Mouse (Mus musculus) hematopoietic stem cell, adult 5-6 weeks (primary cell): Measurements from ENCODE around the gene Bmp6. TPM values are rescaled to one million over a fixed set of nuclear protein-coding genes. Genes with fewer than 3 reads are reported as not detected.

Source experiments
- ATAC-seq, 2 experiments: fragments of 125-278 bp in 1 of 2; replicated peaks in 1 of 2; 2 replicates each; pipeline ENCODE4 v1.8.0; 2016 to 2017; ENCODE audit warnings: inconsistent platforms in 2 of 2, mild to moderate bottlenecking in 2 of 2, moderate number of reproducible peaks in 2 of 2, low read depth in 1 of 2, moderate TSS enrichment in 1 of 2; ENCODE audit not compliant: low FRiP score in 2 of 2, poor library complexity in 2 of 2, severe bottlenecking in 2 of 2, insufficient read depth in 1 of 2, low TSS enrichment in 1 of 2
- total RNA-seq: library from RNA; stranded (forward); fragments of 172-1452, 232-1000 nt; gene quantifications from 2 replicates; pipeline ENCODE4 v1.2.3, GENCODE M21; 2017

Gene Bmp6
- total RNA-seq, 1 experiment from 2014 or later = not detected

DNA sequence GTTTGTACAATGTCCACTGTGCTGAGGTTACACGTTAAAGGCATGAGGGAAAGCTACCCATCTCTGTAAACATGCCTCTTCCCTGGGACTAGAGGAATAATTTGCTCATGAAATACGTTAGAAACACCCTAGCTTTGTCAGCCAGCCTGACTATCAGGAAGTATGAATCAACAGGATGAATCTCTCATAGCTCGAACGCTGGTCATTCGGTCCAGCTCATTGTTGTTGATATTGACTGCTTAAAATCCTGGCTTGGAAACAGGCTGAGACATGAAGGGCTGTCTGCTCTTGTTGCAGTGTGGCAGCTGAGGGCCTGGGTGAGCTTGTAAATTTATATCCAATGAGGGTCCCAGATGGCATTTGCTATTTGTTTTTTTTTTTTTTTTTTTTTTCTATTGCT, 4.9 kb downstream of the Bmp6 start:
- ATAC-seq = no peak

DNA sequence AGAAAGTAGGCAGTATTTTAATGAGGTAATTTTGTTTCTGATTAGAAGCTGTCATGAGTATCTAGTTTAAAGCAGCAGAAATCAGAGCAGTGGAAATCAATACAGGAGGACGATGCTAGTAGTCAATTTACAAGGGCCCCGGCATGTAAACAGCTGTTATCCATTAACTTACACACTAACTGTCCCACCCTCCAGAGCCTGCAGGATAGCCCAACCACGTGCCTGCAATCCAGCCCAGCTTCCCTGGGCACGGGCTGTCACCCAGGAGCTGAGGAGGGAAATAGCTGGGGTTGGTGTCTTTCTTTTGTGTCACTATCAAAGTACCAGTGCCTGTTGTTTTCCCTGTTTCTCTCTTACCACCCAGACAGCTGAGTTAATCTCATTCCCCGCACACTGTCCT, 7.1 kb downstream of the Bmp6 start:
- ATAC-seq = no peak

DNA sequence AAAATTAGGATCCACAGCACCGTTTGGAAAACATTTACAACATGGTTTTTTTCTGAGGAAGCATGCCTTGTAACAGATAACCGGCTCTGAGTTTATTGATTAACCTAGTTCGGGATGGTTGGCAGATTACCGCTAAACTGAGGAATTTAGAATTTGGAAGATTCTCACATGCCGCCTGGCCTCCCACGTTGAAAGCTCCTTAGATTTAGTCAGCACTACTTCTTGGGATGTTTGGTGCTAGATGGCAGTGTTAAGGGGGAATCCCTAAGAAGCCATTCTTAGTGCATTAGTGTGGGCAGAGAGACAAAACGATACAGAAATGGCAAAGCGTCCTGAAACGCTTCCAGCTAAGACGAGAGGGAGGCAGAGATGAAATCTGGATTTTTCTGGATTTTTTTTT, 8.1 kb downstream of the Bmp6 start:
- no peak for ATAC-seq

DNA sequence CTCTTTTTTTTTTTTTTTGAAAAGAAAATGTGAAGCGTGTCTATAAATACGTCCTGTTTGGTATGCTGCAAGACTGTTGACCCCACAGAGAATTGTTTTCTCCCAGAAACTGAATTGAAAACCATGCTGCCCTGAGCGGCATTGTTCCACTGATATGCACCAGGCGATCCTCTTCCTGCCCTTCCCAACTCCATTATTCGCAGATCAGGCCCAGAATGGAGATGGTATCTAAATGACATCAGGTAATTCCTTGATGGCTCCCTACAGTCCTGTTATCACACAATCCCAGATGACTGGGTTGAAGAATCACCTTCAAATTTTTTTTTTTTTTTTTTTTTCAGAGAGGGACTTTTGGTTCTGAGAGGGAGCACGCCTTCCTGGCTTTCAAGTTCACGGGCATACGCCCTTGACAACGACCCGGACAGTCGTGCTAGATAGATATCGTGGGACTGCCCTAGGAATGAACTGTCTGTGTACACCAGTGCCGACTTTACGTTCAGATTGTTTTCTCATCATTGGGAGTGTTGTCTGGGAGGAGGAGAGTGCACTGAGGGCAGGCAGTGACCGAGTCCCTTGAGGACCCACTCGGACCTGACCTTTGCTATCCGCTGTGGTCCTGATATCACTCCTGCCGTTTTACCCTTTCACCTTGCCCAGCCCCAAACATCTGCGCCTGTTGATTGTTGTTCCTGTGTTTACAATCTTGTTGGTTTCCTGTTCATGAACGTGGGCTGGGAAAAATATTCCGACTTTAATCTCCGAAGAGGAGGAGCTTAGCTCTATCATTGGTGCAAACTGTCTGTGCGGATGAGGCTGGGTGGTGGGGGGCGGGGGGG, 8.7 kb downstream of the Bmp6 start:
- ATAC-seq = no peak

DNA sequence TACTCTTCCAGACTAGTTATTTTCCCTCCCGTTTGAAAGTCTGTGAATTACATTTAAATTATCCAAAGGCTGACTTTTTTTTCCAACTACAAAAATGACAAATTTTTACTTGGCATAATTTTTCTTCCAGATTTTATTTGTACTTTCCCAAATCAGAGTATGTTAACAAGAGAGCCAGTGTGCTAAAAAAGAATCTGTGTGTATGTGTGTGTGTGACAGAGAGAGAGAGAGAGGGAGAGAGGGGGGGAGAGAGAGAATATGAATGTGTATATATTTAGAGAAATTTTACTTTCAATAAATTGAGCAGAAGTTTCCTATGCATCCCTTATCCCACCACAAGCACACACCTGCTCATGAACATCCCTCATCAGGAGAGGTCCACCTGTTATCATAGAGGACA, 9.4 kb downstream of the Bmp6 start:
- ATAC-seq = no peak

DNA sequence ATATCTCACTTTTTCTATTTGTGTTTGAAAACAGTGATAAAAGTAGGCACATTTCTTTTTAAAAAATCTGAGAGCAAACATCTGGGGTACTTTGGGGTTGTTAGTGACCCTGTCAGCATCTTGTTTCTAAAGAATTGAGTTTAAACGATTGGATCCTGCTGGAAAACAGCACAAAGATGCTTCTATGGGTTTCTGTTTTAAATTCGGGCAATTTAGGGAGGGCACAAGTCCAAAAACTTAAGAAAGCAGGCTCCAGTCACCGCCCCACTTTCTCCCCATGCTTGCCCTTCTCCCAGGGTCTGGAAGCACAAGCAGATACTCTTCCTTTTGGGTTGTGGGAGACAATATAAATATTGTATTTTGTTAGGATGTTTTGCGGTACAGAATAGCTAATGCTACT, 14.1 kb downstream of the Bmp6 start:
- ATAC-seq = no peak

DNA sequence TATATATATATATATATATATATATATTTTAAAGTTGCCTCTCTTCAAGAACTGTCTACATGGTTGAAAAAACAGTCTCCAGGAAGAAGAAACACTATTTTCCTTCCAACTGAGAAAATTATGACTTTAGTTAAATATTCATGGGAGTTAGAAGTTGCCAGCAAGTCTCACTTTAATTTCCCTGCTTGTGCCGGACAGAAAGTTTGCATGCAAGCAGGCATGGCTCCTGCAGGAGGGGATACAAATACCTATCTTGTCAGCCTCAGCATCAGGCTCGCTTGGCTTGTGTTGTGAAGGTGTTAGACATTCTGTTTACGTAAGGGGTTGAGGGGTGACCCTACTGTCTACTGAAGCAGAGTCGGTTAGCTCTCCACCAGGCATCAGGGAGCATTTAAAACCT, 17.8 kb downstream of the Bmp6 start:
- no peak for ATAC-seq

DNA sequence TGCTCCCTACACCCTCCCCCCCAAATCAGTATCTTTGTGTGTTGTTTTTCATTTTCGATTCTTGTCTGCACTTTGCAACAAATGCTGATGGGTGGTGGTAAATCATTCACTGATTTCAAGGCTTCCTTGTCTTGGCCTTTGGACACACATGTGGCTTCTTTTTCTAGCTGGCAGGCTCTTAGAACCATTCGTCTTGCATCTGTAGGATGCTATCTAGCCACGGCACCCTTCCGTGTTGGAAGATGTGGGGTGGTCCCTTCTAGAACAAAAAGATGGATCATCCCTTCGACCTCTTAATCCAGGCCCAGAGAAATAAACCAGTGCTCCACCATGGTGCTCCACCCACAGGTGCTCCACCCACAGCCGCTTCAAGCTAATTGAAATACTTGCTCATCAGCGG, 19.0 kb downstream of the Bmp6 start:
- no peak for ATAC-seq

DNA sequence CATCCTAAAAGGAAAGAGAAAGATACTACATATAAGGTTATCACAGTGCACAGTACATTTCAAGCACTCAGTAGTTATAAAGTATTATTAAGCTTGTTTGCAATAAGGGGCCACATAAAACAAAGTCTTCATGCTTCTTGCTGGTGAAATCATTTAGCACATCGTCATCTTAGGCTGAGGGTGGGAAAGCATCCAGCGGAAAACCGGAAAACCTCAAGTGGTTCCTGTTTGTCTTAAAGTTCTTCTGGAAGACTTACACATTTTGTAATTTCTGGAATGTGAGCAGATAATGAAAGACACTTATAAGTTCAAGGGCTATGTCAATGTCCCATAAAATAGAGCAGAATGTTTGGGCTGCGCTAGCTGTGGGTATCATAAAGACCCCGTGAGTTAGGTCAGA, 24.7 kb downstream of the Bmp6 start:
- no peak for ATAC-seq

DNA sequence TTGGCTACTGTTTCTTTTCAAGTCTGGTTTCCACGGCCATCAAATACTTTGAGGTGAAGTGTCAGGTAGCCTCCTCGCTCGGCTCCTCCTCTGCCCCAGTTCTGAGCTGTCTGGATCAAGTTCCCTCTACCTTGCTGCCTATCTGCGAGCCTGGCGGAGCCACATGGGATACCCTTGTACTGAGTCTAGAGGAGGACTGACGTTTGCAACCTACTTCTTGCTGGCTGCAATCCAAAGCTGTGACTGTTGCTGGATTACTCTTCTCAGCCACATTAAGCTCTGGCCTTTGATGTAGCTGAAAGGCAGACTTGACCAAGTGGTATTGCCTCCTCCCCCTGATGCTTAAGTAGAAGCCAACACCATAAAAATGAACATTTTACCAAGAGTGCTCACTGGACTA, 31.2 kb downstream of the Bmp6 start:
- no peak for ATAC-seq

DNA sequence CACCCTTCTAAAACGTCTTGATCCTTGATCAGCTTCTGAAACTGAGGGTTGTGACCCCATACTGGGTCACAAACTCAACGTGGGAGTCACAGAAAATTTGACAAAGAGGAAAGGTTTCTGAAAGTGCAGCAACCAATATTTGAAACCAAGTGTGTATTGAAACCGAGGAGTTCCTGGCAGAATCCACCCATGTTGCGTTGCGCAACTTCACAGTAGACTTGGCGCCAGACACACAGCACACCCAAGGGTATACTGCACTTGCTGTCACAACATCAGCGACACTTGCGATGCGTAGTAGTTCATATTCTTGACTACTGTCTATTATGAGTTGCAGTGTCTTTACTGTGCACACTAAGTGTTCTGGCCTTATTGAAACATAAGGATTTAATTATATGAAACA, 32.4 kb downstream of the Bmp6 start:
- no peak for ATAC-seq

DNA sequence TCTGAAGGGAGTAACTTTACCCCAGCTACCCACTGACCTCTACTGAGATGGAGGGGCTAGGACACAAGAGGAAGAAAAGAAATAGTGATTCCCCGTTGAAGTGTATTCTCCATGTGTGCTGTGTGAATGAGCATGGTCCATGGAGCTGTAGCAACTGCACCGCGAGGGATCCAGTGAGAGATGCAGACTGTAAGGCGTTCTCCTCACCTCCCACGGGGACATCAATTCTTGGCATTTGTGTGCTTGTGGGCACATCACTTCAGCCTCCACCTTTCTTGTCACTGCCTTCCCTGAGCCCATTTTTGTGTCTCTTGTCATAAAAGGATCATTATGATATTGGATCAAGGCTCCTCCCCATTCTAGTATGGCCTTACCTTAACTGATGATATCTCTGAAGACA, 34.9 kb downstream of the Bmp6 start:
- no peak for ATAC-seq

DNA sequence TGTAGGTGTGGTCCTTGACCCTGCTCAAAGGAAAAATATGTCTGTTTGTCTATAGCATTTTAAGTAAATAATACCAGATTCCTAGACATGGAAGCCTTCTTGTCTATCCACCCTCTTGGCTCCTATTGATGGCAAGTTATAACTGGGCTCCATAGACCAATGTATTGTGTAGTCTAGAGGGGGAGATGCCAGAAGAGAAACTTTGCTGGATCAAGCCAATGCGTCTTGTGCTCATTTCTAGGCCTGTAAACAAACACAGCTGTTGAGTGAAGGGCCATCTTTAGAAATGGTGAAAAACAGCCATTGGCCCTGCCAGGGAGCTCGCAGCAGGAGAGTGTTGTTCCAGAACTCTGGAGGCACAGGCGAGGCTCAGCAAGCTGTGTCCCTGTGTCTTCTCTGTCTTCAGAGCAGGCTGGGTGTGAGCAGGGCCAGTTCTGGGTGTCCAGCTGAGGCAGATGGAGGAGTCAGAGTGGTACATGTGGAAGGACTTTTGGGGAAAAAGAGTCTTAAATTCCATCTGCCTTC, 41.2 kb downstream of the Bmp6 start:
- no peak for ATAC-seq

DNA sequence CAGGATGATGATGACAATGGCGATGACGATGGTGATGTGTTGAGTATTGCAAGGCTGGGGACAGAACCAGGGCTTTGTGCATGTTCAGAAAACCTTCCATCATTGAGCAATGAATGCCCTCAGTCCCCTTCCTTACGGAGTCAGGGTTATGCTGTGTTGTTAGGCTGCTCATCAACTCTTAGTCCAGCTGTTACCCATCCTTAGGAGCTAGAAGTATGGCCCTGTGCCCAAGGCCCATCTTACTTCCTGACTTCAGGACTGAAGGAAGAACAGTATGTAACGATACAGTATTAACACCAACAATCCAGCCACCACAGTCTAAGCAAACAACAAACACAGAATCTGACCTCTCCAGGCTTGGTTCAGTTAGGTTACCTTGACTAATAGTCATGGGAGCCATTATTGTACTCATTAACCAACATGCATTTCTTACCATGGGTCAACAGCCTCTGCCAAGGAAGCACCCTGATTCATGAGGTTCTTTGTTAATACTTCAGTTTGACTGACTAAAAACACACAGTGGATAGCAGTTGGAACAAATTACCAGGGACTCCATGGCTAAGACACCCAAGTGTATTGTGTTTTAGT, 42.6 kb downstream of the Bmp6 start:
- ATAC-seq = no peak

DNA sequence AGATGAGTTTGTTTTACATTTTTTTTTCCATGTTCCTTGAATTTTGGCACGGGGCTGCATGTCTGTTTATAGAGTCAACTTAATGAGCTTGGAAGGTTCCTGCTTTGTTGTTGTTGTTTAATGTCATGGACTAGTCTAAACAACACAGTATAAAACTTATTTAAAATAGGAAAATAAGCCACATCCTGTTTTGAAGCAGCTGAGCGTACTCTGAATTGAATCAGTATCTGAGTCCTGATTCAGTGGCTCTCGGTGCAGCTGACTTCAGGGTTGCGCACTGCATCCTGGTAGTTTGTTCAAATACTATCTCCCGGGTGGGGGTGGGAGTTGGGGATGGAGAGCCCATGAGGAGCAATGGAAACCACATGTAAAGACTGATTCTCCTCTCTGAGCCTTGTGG, 48.5 kb downstream of the Bmp6 start:
- ATAC-seq = no peak

DNA sequence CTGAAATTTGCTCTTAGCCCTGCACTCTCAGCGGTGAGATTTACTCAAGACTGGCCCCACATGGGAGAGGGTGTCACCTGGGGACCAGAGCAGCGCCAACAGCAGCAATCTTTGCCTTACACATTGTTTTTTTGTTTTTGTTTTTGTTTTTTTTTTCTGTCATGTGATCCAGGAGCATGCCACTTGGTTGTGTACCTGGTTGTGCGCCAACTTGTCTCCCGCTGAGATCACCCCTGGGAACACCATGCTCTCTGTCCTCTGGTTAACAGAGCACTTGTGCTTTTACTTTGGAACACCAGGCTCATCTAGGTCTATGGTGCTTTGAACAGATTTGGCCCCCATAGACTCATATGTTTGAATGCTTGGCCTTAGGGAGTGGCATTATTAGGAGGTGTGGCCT, 50.1 kb downstream of the Bmp6 start:
- ATAC-seq = no peak

DNA sequence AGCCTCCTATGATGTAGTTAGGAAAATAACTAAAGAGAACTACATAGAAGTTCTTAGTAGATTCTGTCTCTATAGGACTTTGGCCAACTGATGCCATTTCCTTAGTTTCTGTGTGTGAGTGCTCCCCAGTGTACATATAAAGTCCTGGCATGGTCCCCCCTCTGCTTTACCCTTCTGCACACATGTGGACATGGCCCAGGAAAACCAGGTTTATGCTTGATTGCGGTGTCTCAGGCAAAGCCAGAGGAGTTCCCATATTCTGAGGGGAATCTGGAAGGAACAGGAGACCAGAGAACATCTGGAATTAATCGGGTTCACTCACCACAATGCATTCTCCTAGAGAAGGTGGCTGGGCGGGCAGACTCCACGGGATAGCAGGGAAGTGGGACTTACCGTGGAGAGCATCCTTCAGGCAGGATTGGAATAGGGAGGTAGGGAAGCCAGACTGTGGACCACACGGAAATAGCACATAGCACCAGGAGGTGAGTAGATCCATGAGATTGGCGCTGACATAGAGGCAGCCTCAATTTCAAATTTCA, 52.2 kb downstream of the Bmp6 start:
- no peak for ATAC-seq

DNA sequence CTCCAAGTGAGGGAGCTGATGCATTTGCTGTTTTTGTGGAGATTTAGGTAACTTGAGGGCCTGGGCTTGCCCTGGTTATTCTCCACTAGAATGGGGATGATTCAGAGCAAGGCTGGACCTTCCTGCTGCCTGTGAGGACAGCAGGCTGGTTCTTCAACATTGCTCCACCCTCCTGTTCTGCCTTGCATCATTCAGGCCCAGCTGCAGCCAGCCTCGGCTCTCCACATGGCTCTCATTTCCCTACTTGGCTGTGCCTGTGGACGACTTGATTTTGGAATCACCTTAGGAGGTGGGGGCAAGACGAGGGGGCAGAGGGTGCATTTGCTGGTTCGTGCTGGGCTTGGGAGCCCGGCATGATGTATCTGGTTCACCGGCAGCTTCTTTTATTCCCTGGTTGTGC, 53.8 kb downstream of the Bmp6 start:
- no peak for ATAC-seq

DNA sequence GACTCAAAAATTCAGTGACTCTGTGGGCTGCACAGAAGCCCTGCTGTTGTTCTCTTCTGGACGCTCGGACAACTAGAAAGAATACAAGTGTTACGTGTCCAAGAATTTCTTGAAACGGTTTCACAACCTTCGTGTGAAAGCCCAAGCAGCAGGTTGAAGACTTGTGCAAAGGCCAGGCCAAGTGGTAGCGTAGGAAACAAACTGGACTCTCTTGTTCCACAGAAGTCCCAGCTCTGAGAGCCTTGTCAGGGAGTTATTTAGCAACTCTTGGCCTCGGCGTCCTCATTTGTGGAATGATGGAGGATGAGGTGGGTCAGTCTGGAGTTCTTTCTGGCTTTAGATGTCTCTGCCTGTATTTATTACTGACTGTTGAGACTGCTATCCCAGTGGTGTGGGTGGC, 55.8 kb downstream of the Bmp6 start:
- ATAC-seq = no peak
